Comparison of ENCODE assay signal across 8 mouse cellular contexts in the genomic region with DNA sequence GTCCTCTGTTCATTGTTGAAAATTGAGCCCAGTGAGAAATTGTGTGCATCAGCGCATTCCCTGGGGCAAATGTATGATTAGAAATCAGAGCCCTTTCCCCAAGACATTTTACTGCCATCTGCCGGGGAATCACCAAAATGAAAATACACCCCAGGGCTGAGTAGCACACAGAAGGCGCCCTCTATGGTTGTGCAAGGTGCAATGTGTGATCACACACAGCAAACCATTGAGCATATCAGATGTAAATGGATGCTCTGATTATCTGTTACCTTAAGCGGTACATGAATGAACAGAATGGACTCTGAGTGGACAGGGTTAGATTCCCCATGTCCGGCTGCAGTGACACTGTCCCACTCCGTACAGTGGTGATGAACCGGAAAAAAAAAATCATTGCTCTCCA.
DNase-seq lines count a peak whose midpoint lies in the region; ATAC-seq lines count a peak whose summit lies in the region.

No protein-coding gene starts in this region.

- no peaks in the 10 kb centered on the region for H3K27me3 ChIP-seq in kidney, embryonic 14.5 days (ENCODE audit: control insufficient read depth, insufficient read depth, low read length)

- H3K36me3 ChIP-seq in kidney, embryonic 14.5 days (ENCODE audit: control insufficient read depth, insufficient read depth, low read length): no peaks in the 10 kb centered on the region

- ATAC-seq in frontal cortex, adult (ENCODE audit: low TSS enrichment): peak; percentile 90
- peak; percentile 43; the same call in 1 of the 2 replicates for ATAC-seq in kidney, embryonic 14.5 days (ENCODE audit: low FRiP score, low TSS enrichment)

- no peaks in the 10 kb centered on the region for H3K9me3 ChIP-seq in kidney, embryonic 14.5 days (ENCODE audit: control insufficient read depth, low read length)

- no peaks in the 10 kb centered on the region for H3K4me1 ChIP-seq in kidney, embryonic 14.5 days (ENCODE audit: control insufficient read depth, insufficient read depth, low read length)

- no peak overlapping the region for H3K27ac ChIP-seq in kidney, embryonic 14.5 days (ENCODE audit: low read depth, low read length)

- no peak overlapping the region for H3K4me3 ChIP-seq in kidney, embryonic 14.5 days (ENCODE audit: low read length)

- H3K4me2 ChIP-seq in kidney, embryonic 14.5 days (replicated peaks; ENCODE audit: low read depth, low read length): no peak overlapping the region

- 76% methylated on average over 7 of the region's 7 CpGs for WGBS in kidney, embryonic 14.5 days

- no peak for DNase-seq in frontal cortex, postnatal 10 days (ENCODE audit: low spot score in 2 of 2)
- peak; percentile 15 for DNase-seq in urinary bladder, postnatal 14 days (ENCODE audit: low spot score)
- no peak for DNase-seq in urinary bladder, adult 2 months (ENCODE audit: low spot score)
- peak; percentile 14 for DNase-seq in lung, postnatal 25 days (ENCODE audit: low spot score)
- DNase-seq in spleen, postnatal 10 days (ENCODE audit: low spot score in 2 of 2): no peak
- no peak for DNase-seq in cerebellum, adult 9-10 months

- no peak overlapping the region for H3K9ac ChIP-seq in kidney, embryonic 14.5 days (ENCODE audit: low read depth, low read length)

Comparison
In these comparisons a context has a peak if more than half of its experiments do, and no peak if none do; other contexts are left out.
1. DNase-seq: peak in urinary bladder, postnatal 14 days (single experiment) and lung, postnatal 25 days (single experiment); none in frontal cortex, postnatal 10 days (0 of 2), urinary bladder, adult 2 months (single experiment), spleen, postnatal 10 days (0 of 2) and cerebellum, adult 9-10 months (single experiment).